Mouse (Mus musculus): ENCODE results near the gene Rpl38.

GRCm38 (mm10) chr11:114636727-114637505, 31.4 kb upstream of the Rpl38 start:
- TF ChIP-seq CTCF (IDR thresholded peaks at IDR 0.05; ENCODE audit: extremely low read depth, insufficient read length, insufficient replicate concordance, low read depth, low read length) (no peak), POLR2A (IDR thresholded peaks at IDR 0.05; ENCODE audit: low read depth, low read length) (no peak)

All from small intestine, adult 2 months (tissue).